Mouse (Mus musculus) brown adipose tissue, adult 24 weeks (tissue): ENCODE measurements at regions not wholly inside any gene's neighbourhood (a gene's known extent, or its start where the extent isn't known, plus 50 kb on each side); places are given as distances from the start of the nearest gene placed in this dataset.
A peak's percentile ranks its signal among the peaks of the same experiment; 100 is the strongest.

Experiments used
- H3K27ac ChIP-seq: fragments of 200-500 bp; replicated peaks from 2 replicates; pipeline ENCODE4 v1.5.1; 2012; ENCODE audit warnings: low read depth, mild to moderate bottlenecking, low read length
- H3K4me1 ChIP-seq: fragments of 200-500 bp; 2 replicates; pipeline ENCODE4 v1.6.1; 2012; ENCODE audit warnings: low read length, mixed read lengths; ENCODE audit not compliant: control insufficient read depth, insufficient read depth, insufficient read length
- H3K4me3 ChIP-seq: fragments of 200-500 bp; 2 replicates; pipeline ENCODE4 v1.5.1; 2012; ENCODE audit warnings: low read depth, mild to moderate bottlenecking, low read length, moderate library complexity; ENCODE audit not compliant: insufficient read depth

DNA sequence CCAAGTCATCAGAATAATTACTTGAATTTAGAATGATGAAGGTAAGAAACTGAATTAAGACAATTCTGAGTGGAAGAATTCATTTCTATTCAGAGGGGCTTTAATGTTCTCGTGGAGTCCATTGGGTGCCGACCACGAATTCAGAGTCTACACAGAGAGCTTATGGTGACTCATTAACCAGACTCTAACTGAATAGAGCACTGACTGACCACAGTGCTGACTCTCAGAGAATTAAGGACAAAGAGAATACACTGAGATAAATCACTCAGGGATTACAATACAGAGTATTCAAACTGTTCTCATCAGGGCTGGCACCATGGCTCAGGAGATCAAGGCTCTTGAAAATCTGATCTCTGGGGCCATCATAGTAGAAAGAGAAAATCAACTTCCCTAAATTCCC lies 366.7 kb downstream of the Wdr11 start:
- H3K27ac ChIP-seq, result no peak overlapping the region
- H3K4me1 ChIP-seq, result no peaks in the 10 kb centered on the region
- no peak overlapping the region for H3K4me3 ChIP-seq

DNA sequence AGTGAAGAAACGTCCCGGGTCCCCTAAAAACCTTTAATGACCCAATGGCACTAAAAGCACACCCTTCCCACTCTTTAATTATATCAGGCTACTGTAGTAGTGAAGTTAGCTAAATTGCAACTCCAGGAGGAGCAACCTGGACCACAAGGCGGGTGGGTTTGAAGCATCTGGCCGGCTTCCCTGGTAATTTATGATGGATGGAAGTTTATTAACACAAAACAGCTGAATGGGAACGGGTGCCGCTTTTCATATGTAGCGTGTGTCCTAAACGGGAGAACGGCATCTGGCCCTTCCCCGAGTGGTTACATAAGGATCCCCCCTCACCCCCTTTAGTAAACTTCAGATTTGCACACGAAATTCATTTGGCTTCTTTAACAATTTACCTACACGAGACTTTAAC lies 370.9 kb downstream of the Wdr11 start:
- Histone ChIP-seq H3K4me3 (no peak overlapping the region), H3K4me1 (0 out of 2 replicates have a peak, but pooled peaks cover 7% of the 10 kb centered on the region)

DNA sequence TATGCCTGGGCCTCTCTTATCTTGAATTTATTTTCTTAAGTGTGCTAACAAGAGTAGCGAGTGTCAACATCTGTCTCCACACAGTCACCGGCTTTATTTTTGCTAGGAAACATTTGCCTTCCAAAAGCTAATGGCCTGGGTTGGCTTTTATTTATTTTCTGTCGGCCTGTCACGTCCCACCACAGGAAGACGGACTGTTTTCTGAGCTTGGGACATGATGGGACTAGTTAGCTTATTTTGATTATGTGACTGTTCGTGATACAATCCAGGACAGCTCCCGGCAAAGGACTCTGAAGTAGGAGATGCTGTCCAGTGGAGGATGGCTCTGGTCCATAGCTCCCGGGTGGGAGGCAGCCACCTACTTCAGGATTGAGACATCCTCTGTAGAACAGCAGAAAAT lies 372.5 kb downstream of the Wdr11 start:
- Histone ChIP-seq H3K27ac (no peak overlapping the region), H3K4me1 (0 out of 2 replicates have a peak, but pooled peaks cover 7% of the 10 kb centered on the region), H3K4me3 (no peak overlapping the region)

More for the DNA sequence above, 370.9 kb downstream of the Wdr11 start:
- no peak overlapping the region for H3K27ac ChIP-seq

DNA sequence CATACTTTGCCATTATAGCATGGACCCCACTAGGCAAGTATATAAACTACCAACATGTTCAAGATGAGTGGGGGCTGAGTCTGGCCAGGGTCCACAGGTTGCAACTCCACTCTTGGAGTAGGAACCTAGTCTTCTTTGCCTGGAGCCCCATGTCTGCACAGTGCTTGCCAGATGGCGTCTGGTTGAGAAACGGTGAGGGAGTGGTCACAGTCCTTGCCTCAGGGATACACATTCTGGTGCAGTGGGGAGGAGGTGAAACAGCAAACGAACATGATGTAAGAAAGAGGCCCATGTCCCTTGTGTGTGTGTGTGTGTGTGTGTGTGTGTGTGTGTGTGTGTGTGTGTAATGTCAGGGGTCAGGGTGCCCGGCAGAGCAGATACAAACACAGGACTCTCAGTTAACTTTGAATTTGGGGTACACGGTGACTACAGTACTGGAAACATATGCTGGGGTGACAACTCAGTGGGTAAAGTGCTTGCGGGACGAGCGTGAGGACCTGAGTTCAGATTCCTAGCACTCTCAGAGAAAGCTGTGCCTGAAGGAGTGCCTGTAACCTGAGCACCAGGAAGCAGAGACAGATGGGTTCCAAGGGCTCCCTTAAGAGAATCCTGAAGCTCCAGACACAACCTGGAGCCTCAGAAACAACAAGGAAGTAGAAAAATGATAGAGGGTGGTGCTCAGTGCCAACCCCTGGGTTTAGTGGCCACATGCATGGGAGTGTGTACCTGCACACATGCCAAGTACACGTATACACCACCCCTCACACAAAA lies 373.8 kb downstream of the Wdr11 start:
- Histone ChIP-seq H3K27ac (peak overlapping the region; percentile 81), H3K4me1 (0 out of 2 replicates have a peak, but pooled peaks cover 7% of the 10 kb centered on the region), H3K4me3 (no peak overlapping the region)

DNA sequence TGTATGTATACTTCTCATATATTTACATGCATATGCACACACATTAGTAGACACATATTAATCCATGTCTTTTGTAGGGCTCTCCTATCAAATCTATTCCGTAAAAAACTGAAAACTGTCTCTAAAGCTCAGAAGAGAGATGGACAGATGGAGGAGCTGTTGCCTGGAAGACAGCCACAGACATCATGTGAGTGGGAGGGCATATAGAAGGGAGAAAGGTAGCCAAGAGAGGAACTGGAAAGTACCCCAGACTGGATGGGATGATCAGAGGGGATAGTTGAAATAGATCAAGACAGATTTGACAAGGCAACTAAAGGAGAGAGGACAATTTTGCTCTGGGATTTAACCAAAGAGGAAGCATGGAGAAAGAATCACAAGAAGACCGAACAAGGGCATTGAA lies 375.1 kb downstream of the Wdr11 start:
- no peak overlapping the region; the same call in 1 of the 2 replicates for H3K27ac ChIP-seq
- no peak overlapping the region for H3K4me3 ChIP-seq
- peaks cover 13% of the 10 kb centered on the region; the same call in 1 of the 2 replicates for H3K4me1 ChIP-seq

DNA sequence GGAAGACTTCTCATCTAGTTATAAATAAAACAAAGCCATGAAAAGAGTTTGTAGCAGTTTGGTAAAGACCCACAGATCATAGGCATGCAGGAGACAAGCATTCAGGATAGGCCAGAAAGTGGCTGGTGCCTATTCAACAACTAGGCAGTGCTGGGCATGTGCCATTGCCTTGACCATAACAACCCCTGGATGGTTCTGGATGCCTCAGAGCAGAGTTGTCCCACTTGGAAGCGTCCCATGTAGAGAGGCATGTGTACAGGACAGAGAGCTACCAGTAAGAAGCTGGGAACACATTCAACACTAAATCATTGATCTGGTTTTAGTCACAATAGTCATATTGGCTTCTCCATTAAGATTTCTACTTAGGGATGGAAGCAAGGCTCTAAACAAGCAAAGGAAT lies 378.5 kb downstream of the Wdr11 start:
- Histone ChIP-seq H3K4me3 (no peak overlapping the region), H3K4me1 (peaks cover 10% of the 10 kb centered on the region), H3K27ac (0 out of 2 replicates have a peak overlapping the region, but pooled peaks have one; percentile 35)

DNA sequence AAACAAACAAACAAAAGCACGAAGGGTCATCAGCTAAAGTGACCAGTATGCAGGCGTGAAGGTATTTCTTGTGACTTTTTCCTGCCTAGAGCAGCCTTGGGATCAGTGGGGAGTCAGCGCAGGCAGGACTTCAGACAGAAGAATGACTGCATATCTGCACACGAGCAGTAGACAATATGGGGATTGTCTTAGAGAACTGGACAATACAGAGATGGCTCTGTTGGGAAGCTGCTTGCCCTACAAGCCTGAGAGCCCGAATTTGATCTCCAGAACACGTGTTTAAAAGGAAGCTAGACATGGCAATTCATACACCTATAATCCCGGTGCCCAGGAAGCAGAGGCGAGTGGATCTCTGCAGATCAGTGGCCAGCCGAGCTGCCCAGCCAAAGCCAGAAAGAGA lies 382.5 kb downstream of the Wdr11 start:
- peaks cover 12% of the 10 kb centered on the region for H3K4me1 ChIP-seq
- H3K27ac ChIP-seq, result no peak overlapping the region
- no peak overlapping the region for H3K4me3 ChIP-seq

DNA sequence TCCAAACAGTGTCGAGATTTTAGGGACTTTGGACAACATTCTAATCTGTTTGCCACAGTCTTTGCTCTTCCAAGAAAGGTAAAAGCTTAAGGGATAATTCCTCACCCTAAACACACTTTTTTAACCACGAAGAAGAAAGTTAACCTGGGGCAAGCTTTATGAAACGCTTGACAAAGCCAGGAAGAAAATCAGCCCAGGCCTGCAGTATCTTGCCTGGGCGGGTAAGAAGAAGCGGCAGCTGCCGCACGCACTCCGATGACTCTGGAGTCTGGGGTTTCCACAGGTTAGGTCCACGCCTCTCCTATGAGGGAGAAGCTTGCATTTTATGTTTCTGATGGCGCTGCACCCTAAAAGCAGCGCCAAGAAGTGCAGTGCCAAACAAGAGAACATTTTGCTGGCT lies 383.2 kb downstream of the Wdr11 start:
- Histone ChIP-seq H3K27ac (no peak overlapping the region), H3K4me3 (no peak overlapping the region)

DNA sequence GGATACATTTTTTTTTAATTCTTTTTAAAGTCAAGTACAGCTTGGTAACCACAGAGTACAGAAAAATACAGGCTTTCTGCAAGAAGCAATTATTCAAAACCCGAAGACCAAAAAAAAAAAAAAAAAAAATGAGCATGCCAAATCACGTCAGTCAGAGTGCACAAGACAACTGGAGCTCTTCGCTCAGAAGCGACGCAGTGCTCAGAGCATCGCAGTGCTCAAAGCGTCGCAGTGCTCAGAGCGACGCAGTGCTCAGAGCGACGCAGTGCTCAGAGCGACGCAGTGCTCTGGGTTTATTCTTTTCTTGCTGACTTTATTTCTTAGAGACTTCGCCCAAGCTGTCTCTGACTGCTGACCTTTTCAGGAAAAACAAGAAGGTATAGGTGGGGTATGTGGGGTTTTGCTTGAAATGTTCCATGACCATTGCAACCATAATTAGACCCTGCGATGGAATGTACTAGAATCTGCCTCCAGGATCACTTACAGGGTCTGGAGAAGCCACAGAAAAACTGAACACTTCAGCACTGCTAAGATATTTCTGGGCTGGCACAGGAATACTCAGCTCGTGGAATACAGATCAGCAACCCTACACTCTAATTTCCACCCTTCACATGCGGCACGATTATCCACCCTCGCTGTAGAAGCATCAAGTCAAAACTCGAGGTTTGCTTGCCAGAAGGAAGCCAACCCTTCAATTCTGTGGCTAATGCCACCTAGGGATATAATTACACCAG lies 384.3 kb downstream of the Wdr11 start:
- H3K4me1 ChIP-seq, result peaks cover 7% of the 10 kb centered on the region
- H3K27ac ChIP-seq, result no peak overlapping the region
- no peak overlapping the region for H3K4me3 ChIP-seq

More for the DNA sequence above, 383.2 kb downstream of the Wdr11 start:
- H3K4me1 ChIP-seq, result peaks cover 12% of the 10 kb centered on the region

DNA sequence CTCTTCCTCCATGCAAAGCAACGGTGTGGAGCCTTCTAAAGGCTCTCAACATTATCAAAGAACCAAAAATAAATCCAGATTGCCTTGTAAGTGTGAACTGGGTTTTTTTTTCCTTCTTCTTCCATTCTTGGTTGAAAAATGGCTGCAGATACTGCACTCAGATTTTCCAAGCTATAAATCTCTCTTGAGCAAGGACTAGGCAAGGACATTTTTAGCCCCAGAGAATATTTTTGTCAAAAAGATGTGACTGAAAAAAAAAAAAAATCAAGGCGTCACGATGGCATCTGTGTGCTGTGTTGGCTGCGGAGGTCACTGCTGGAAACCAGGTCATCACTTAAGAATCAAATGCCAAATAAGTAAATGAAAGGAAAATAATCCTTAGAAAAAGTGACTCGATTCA lies 386.9 kb downstream of the Wdr11 start:
- no peak overlapping the region for H3K4me3 ChIP-seq
- no peak overlapping the region for H3K27ac ChIP-seq
- H3K4me1 ChIP-seq, result peaks cover 9% of the 10 kb centered on the region

DNA sequence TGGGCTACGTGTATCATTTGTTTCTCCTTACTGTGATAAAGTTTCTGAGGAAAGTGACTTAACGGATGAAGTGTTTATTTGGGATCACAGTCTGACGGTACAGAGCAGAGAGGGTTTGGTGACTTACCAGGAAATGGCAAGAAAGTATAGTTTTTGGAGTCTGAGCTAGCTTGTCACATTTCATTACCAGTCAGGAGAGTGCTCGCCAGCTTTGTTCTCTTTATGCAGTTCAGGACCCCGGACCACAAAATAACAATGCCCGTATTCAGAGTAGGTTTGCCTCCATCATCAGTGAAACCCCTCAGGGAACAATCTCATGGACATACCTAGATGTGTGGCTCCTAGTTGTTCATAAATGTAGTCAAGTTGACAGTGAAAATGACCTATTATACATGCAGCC lies 387.7 kb downstream of the Wdr11 start:
- Histone ChIP-seq H3K27ac (no peak overlapping the region), H3K4me1 (peaks cover 14% of the 10 kb centered on the region), H3K4me3 (no peak overlapping the region)

DNA sequence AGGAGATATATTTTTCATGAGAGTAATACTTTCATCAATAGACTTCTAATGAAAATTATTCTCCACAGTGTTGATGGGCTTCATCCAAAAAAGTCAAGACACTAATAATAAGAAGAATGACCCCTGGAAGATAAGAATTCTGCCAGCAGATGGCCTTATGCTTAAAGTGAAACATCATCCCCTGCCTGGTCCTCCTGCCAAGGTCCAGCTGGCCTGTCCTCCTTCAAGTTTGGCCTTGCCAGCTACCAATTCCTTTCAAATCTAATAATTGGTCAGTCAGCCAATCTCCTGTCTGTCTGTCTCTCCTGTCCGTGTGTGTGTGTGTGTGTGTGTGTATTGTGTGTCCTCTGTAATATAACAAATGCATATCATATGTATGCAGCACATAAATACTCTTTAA lies 388.8 kb downstream of the Wdr11 start:
- H3K27ac ChIP-seq, result no peak overlapping the region
- H3K4me3 ChIP-seq, result no peak overlapping the region
- peaks cover 16% of the 10 kb centered on the region for H3K4me1 ChIP-seq

DNA sequence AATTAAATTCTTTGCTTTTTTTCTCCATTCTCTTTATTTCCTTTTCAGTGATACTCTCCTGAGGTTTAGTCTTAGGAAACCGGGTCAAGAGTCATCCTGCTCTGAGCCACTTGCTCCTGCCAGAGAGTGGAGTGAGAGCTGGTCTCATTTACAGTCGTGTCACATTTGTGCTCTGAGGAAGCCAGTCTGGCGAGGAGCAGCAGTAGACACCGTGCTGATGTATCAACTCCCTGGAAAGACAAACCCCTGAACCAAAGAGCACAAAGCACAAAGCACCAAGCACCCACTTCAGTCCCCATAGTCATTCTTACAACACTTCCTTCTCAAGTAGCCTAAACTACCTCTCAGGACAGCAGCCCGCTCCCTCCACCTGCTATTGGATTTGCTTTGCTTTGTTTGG lies 390.7 kb downstream of the Wdr11 start:
- H3K4me3 ChIP-seq, result no peak overlapping the region
- peak overlapping the region; percentile 62; the same call in 1 of the 2 replicates for H3K27ac ChIP-seq
- peaks cover 18% of the 10 kb centered on the region for H3K4me1 ChIP-seq

DNA sequence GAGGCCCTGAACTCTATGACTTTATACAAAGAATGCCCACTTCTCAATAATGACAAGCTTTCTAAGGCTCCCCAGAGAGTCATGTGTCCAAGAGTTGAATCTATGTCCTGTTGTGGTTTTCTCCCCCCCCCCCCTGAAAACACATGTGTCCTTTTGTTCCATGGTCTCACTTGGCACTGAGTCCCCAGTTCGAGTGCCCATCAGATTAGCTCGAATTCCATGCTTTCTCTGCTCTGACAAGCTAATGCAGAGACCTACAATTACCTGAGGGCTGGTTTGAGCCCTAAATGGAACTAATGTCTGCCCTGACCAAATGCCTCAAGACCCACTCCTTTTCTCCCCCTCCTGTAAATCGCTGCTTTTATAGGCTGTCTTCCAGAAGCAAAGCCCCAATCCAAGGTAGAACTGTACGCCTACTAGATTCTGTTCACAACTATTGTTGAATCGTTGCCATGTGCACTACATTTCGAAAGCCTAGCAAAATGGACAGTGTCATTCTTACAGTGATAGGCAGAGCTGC lies 392.0 kb downstream of the Wdr11 start:
- Histone ChIP-seq H3K4me1 (peaks cover 18% of the 10 kb centered on the region), H3K4me3 (no peak overlapping the region), H3K27ac (peak overlapping the region; percentile 56; the same call in 1 of the 2 replicates)

DNA sequence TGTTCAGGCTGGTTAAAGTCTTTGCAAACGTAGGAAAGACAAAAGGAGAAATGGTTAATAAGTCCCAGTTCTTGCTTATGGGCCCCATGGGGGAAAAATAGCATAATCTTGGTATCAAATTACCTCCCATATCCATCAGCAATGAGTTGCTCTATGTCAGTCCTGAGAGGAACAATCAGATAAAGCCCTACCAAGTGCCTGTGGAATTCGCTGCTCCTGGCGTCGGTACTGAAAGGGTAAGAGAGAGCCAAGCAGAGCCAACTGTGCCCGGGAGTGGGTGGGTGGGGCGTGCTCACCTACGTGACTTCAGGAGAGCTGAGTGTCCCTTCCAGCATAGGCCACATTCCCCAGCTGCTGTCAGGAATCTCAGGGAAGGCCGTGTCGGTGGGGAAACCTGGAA lies 392.7 kb downstream of the Wdr11 start:
- Histone ChIP-seq H3K4me1 (peaks cover 18% of the 10 kb centered on the region), H3K27ac (peak overlapping the region; percentile 81)

More for the DNA sequence above, 392.7 kb downstream of the Wdr11 start:
- H3K4me3 ChIP-seq, result no peak overlapping the region
